Mouse (Mus musculus) olfactory bulb, adult 2 months (tissue): ENCODE data around the gene Atp2b4.

ENCODE experiments used
- CTCF ChIP-seq: fragments of 200-500 bp; IDR thresholded peaks from 2 replicates; pipeline ENCODE4 v1.5.1; 2012; ENCODE audit warnings: low read depth, mild to moderate bottlenecking, low read length, moderate library complexity; ENCODE audit not compliant: insufficient read depth
- POLR2A ChIP-seq: fragments of 200-500 bp; IDR thresholded peaks from 2 replicates; pipeline ENCODE4 v1.6.1; 2012; ENCODE audit warnings: mild to moderate bottlenecking, low read depth, low read length, moderate library complexity; ENCODE audit not compliant: insufficient read depth

DNA sequence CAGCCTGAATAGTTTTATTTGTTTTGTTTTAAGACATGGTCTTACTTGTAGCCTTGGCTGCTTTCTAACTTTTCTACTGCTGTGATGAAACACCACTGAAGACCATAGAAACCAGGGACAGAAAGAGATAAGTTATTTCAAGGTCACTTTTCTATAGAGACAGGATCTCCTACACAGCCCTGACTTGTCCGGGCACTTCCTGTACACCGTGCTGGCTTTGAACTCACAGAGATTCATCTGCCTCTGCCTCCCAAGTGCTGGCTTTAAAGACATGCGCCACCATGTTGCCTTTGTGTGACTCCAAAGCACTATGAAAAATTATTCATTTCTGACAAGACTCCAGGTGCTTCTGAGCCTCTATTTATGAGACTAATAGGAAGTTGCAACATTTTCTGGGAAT is 129.6 kb downstream of the Atp2b4 start:
- TF ChIP-seq CTCF (no peak), POLR2A (no peak)
